Mouse (Mus musculus) cortical plate, adult 2 months (tissue): ENCODE data around the gene Lmntd2.

Experiments
- CTCF ChIP-seq: fragments of 200-500 bp; IDR thresholded peaks from 2 replicates; pipeline ENCODE4 v1.5.1; 2011; ENCODE audit warnings: mild to moderate bottlenecking, control low read depth, low read length; ENCODE audit not compliant: insufficient read depth; ENCODE audit errors: extremely low read depth
- POLR2A ChIP-seq: fragments of 200-500 bp; IDR thresholded peaks from 2 replicates; pipeline ENCODE4 v1.6.1; 2011; ENCODE audit warnings: mild to moderate bottlenecking, low read length, control low read depth; ENCODE audit not compliant: insufficient read depth; ENCODE audit errors: extremely low read depth

DNA sequence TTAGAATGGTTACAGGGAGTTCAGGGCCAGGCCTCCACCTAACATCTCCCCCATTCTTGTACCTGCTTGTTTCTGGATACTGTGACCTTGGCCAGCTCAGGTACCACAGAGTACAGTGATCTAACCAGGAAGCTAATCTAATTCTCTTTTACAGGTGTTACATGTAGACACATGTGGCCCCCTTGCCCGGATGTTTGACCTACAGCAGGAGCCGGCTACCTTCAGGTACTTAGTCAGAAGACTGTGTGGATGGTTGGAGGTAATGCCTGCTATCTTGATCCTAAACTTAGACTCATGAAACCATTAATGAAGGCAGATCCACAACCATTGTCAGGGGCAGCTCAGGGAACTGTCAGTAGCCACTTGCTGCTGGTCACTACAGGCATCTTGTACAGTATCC lies 18.1 kb downstream of the Lmntd2 start:
- no peak for TF ChIP-seq POLR2A
- TF ChIP-seq CTCF: no peak
